Mouse (Mus musculus): ENCODE measurements around the gene Cacna1e.

DNA sequence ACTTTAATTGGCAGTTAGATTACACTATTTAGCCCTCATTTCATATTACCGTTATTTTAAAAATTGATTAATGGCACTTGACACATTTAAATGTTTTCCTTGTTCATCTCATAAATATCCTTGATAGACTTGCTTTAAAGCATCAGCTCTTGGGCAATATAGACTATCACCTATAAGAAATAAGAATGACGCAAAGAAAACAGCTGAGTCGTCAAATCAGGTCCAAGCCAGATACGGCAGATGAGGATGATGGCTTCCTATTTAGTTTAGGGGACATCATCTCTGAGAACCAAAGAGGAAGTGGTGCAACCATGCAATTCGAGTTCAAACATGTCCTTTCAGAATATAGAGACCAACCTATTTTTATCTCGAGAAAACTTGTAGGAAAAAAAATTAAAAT lies 492.3 kb downstream of the Cacna1e start:
- TF ChIP-seq EP300 (optimal IDR thresholded peaks at IDR 0.05) (no peak), CTCF (IDR thresholded peaks at IDR 0.05; ENCODE audit: low read depth) (no peak)
